Mouse (Mus musculus): ENCODE results near the gene Otop1. TPM values are rescaled to one million over a fixed set of nuclear protein-coding genes. Genes with fewer than 3 reads are reported as not detected.

Otop1 gene
- total RNA-seq (2021), result not detected

GRCm38 (mm10) chr5:38275771-38276170 is at the start of gene Otop1:
TSS of gene Otop1 (plus strand) at chr5:38275972.
- no peak for DNase-seq (ENCODE audit: extremely low spot score in 1 of 2, low spot score in 1 of 2)

GRCm38 (mm10) chr5:38235422-38235821 is 40.4 kb upstream of the Otop1 start:
- peak; percentile 21 to 70 for DNase-seq (ENCODE audit: extremely low spot score in 1 of 2, low spot score in 1 of 2)

- no peak for DNase-seq (ENCODE audit: extremely low spot score in 1 of 2, low spot score in 1 of 2)
Observed at GRCm38 (mm10) chr5:38236627-38237026, 39.1 kb upstream of the Otop1 start.

- no peak for DNase-seq (ENCODE audit: extremely low spot score in 1 of 2, low spot score in 1 of 2)
Observed at GRCm38 (mm10) chr5:38240727-38241472, 34.9 kb upstream of the Otop1 start.

GRCm38 (mm10) chr5:38241473-38241834 is 34.3 kb upstream of the Otop1 start:
- no peak for DNase-seq (ENCODE audit: extremely low spot score in 1 of 2, low spot score in 1 of 2)

- no peak for DNase-seq (ENCODE audit: extremely low spot score in 1 of 2, low spot score in 1 of 2)
Observed at GRCm38 (mm10) chr5:38241966-38242365, 33.8 kb upstream of the Otop1 start.

GRCm38 (mm10) chr5:38255195-38255594 is 20.6 kb upstream of the Otop1 start:
- DNase-seq (ENCODE audit: extremely low spot score in 1 of 2, low spot score in 1 of 2), result no peak

- no peak for DNase-seq (ENCODE audit: extremely low spot score in 1 of 2, low spot score in 1 of 2)
Observed at GRCm38 (mm10) chr5:38255644-38256043, 20.1 kb upstream of the Otop1 start.

- no peak for DNase-seq (ENCODE audit: extremely low spot score in 1 of 2, low spot score in 1 of 2)
Observed at GRCm38 (mm10) chr5:38256551-38256950, 19.2 kb upstream of the Otop1 start.

- DNase-seq (ENCODE audit: extremely low spot score in 1 of 2, low spot score in 1 of 2), result no peak
Observed at GRCm38 (mm10) chr5:38258034-38258772, 17.6 kb upstream of the Otop1 start.

- DNase-seq (ENCODE audit: extremely low spot score in 1 of 2, low spot score in 1 of 2), result no peak
Observed at GRCm38 (mm10) chr5:38258773-38259146, 17.0 kb upstream of the Otop1 start.

- DNase-seq (ENCODE audit: extremely low spot score in 1 of 2, low spot score in 1 of 2), result no peak
Observed at GRCm38 (mm10) chr5:38259455-38260106, 16.2 kb upstream of the Otop1 start.

- DNase-seq (ENCODE audit: extremely low spot score in 1 of 2, low spot score in 1 of 2), result peak; percentile 56 to 71
Observed at GRCm38 (mm10) chr5:38260107-38260682, 15.6 kb upstream of the Otop1 start, which contains the start of gene Tmem128. TSS of gene Tmem128 (plus strand) at chr5:38260185.

GRCm38 (mm10) chr5:38270942-38271341 is 4.8 kb upstream of the Otop1 start:
- DNase-seq (ENCODE audit: extremely low spot score in 1 of 2, low spot score in 1 of 2), result no peak

- DNase-seq (ENCODE audit: extremely low spot score in 1 of 2, low spot score in 1 of 2), result no peak
Observed at GRCm38 (mm10) chr5:38273831-38274230, 1.9 kb upstream of the Otop1 start.

- no peak for DNase-seq (ENCODE audit: extremely low spot score in 1 of 2, low spot score in 1 of 2)
Observed at GRCm38 (mm10) chr5:38276451-38276850, 679 bp downstream of the Otop1 start.

GRCm38 (mm10) chr5:38277098-38277866 is 1.5 kb downstream of the Otop1 start:
- no peak for DNase-seq (ENCODE audit: extremely low spot score in 1 of 2, low spot score in 1 of 2)

- DNase-seq (ENCODE audit: extremely low spot score in 1 of 2, low spot score in 1 of 2), result no peak
Observed at GRCm38 (mm10) chr5:38277936-38278600, 2.3 kb downstream of the Otop1 start.

- no peak for DNase-seq (ENCODE audit: extremely low spot score in 1 of 2, low spot score in 1 of 2)
Observed at GRCm38 (mm10) chr5:38280075-38280474, 4.3 kb downstream of the Otop1 start.

GRCm38 (mm10) chr5:38285724-38286123 is 10.0 kb downstream of the Otop1 start:
- DNase-seq (ENCODE audit: extremely low spot score in 1 of 2, low spot score in 1 of 2), result no peak
